Mouse (Mus musculus) heart, embryonic 13.5 days (tissue): Measurements from ENCODE around the gene Tada2b. TPM values are rescaled to one million over a fixed set of nuclear protein-coding genes. Genes with fewer than 3 reads are reported as not detected.

Source experiments
- ATAC-seq: fragments of 200-750 bp; cut with Nextera tagmentation; 2 replicates; pipeline ENCODE4 v1.8.0; 2017; ENCODE audit warnings: moderate TSS enrichment; ENCODE audit not compliant: insufficient number of reproducible peaks, low FRiP score, low TSS enrichment; ENCODE audit errors: extremely low read depth
- H3K27ac ChIP-seq: fragments of 300-500 bp; sonication (generic); replicated peaks from 2 replicates; pipeline ENCODE4 v1.5.1; 2015; ENCODE audit warnings: moderate library complexity, mild to moderate bottlenecking, inconsistent platforms
- H3K27me3 ChIP-seq: fragments of 300-500 bp; sonication (generic); replicated peaks from 2 replicates; pipeline ENCODE4 v1.6.1; 2015; ENCODE audit warnings: mild to moderate bottlenecking, inconsistent platforms
- H3K36me3 ChIP-seq: fragments of 300-500 bp; sonication (generic); 2 replicates; pipeline ENCODE4 v1.6.1; 2015; ENCODE audit warnings: mild to moderate bottlenecking, inconsistent platforms
- H3K4me1 ChIP-seq: fragments of 300-500 bp; sonication (generic); 2 replicates; pipeline ENCODE4 v1.6.1; 2015; ENCODE audit warnings: inconsistent platforms
- H3K4me2 ChIP-seq: fragments of 300-500 bp; sonication (generic); 2 replicates; pipeline ENCODE4 v1.6.1; 2015; ENCODE audit warnings: inconsistent platforms, mild to moderate bottlenecking, moderate library complexity
- H3K4me3 ChIP-seq: fragments of 300-500 bp; sonication (generic); 2 replicates; pipeline ENCODE4 v1.5.1; 2015; ENCODE audit warnings: moderate library complexity, mild to moderate bottlenecking, inconsistent platforms
- H3K9ac ChIP-seq: fragments of 300-500 bp; sonication (generic); 2 replicates; pipeline ENCODE4 v1.6.1; 2015; ENCODE audit warnings: inconsistent platforms, mild to moderate bottlenecking, moderate library complexity
- H3K9me3 ChIP-seq: fragments of 300-500 bp; sonication (generic); 2 replicates; pipeline ENCODE4 v1.6.1; 2016; ENCODE audit warnings: inconsistent platforms
- WGBS: fragments of 180-500 bp; shearing (Covaris S2); methylation state at CpG from one replicate; pipeline ENCODE4 v1.1.7; 2015; ENCODE audit warnings: mixed read lengths; 5-methylcytosine and 5-hydroxymethylcytosine counted together
- polyA plus RNA-seq: library from polyadenylated mRNA; unstranded; fragments of >200 nt; fragmentation: Nextera tagmentation; extraction: Ambion mirVana; gene quantifications from 2 replicates; pipeline ENCODE4 v1.2.1, GENCODE M21; 2015

Gene Tada2b
- polyA plus RNA-seq, 1 experiment from 2014 or later: 1.6 TPM

DNA sequence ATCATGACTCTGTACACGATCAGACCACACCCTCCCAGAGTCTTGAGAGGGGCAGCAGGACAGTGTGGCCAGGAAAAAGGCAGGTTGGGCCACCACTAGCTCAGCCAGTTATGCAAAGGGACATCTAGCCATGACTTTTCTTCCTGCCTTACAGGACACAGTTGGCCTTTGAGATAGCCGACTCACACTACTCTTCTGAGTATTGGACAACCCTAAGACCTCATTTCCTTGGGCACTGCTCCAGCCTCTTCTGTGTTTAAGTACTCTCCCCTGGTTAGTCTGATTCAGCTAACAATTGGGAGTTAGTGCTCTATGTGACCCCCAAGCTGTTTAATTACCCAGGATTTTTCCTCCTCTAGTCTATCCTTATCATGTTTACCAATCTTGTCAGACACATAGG, 4.3 kb downstream of the Tada2b start:
- no peak overlapping the region for H3K27ac ChIP-seq
- WGBS: 62% methylated on average over 2 of the region's 2 CpGs
- no peak overlapping the region for H3K9ac ChIP-seq
- ATAC-seq: no peak
- H3K36me3 ChIP-seq: peaks cover 31% of the 10 kb centered on the region
- H3K4me2 ChIP-seq: no peak overlapping the region
- no peaks in the 10 kb centered on the region for H3K9me3 ChIP-seq
- peaks cover 40% of the 10 kb centered on the region for H3K4me1 ChIP-seq
- H3K27me3 ChIP-seq: peaks cover 1% of the 10 kb centered on the region; the same call in 1 of the 2 replicates
- no peak overlapping the region for H3K4me3 ChIP-seq

GRCm38 (mm10) chr5:36478540-36479420, 5.3 kb downstream of the Tada2b start:
- Histone ChIP-seq H3K27ac (no peak overlapping the region), H3K36me3 (peaks cover 38% of the 10 kb centered on the region), H3K27me3 (no peaks in the 10 kb centered on the region), H3K4me3 (no peak overlapping the region), H3K9ac (0 out of 2 replicates have a peak overlapping the region, but pooled peaks have one; percentile 8), H3K4me2 (no peak overlapping the region), H3K9me3 (no peaks in the 10 kb centered on the region), H3K4me1 (peaks cover 38% of the 10 kb centered on the region)
- WGBS: 78% methylated on average over 6 of the region's 6 CpGs
- no peak for ATAC-seq

DNA sequence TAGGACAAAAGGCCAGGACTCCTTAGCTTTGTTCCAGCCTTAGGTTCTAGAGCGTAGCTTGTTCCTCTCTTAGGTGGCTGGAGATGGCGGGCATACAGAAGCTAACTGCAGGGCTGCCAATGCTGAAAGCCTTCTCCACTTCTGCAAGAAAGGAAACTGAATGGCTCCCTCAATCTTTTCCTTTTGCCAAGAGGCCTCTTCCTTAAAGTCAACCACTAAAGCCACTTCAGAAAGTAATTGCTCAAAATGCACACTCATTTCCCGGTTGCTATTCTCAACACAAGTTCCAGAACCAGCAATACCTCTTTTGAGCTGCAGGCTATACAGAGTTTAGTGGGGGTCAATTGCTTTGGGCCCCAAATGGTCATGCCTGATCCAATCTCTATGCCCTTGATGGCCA, 6.6 kb downstream of the Tada2b start:
- WGBS: 88% methylated on average over 3 of the region's 3 CpGs
- Histone ChIP-seq H3K27ac (no peak overlapping the region), H3K4me3 (no peak overlapping the region)

DNA sequence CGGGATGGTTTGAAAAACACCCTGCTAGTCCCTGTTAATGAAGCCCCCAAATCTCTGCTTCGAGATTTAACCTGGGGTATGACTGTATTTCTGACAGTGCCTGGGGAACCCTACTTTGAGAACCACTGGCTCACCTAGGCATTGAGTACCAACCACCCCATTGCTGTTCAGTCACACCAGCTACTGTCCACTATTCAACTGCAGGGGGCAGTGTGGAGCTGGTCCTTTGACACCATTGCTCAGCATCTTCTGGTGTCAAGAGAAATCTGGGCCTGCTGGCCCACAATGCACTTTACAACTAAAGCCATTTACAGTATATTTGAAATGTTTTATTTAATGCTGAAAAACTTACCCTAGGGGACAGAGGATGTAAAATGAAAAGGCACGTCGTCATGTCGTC, 9.8 kb downstream of the Tada2b start:
- Histone ChIP-seq H3K4me1 (peaks cover 5% of the 10 kb centered on the region), H3K9me3 (no peaks in the 10 kb centered on the region), H3K36me3 (peaks cover 68% of the 10 kb centered on the region), H3K27me3 (no peaks in the 10 kb centered on the region), H3K27ac (no peak overlapping the region), H3K4me3 (no peak overlapping the region), H3K4me2 (no peak overlapping the region), H3K9ac (no peak overlapping the region)
- ATAC-seq: no peak
- WGBS: 83% methylated on average over 5 of the region's 5 CpGs

More for the DNA sequence above, 6.6 kb downstream of the Tada2b start:
- no peaks in the 10 kb centered on the region for H3K9me3 ChIP-seq
- H3K9ac ChIP-seq: no peak overlapping the region
- no peak for ATAC-seq
- peaks cover 28% of the 10 kb centered on the region for H3K4me1 ChIP-seq
- H3K36me3 ChIP-seq: peaks cover 48% of the 10 kb centered on the region
- H3K4me2 ChIP-seq: no peak overlapping the region
- no peaks in the 10 kb centered on the region for H3K27me3 ChIP-seq

DNA sequence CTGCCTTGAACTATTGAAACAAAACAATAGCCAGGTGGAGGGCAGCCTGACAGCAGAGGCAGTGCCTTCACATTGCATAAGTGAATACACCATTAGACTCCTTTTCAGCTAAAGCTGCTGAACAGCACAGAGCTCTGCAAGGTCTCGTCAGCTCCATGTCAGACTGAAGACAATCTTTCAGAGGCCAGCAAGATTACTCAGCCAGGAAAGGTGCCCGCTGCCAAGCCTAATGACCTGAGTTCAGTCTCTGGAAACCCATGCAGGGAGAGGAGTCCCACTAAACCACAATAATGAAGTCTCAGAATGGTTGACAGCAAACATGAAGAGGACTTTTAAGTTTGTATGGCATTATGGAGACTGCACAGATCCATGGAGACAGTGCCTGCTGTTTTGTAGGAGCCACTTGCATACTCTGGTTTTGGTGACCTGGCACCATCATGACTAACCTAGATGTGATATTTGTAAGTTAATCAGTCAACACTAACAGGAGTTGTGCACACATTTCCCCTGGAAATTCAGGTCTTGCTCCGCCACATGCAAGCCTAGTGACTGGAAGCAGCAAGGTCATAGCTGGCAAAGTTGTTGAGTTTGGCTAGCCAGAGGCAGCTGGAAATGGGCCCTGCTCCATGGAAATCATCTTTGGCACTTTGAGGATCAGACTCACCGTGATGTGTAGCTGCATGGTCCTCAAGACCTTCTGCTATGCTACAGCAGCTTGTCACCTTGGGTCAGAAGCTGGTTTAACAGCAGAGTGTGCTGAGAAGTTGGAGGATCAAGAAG, 11.0 kb downstream of the Tada2b start:
- no peaks in the 10 kb centered on the region for H3K27me3 ChIP-seq
- no peak overlapping the region for H3K27ac ChIP-seq
- peaks cover 79% of the 10 kb centered on the region for H3K36me3 ChIP-seq
- no peaks in the 10 kb centered on the region for H3K9me3 ChIP-seq
- H3K4me3 ChIP-seq: no peak overlapping the region
- H3K4me2 ChIP-seq: no peak overlapping the region
- WGBS: 81% methylated on average over 4 of the region's 4 CpGs
- no peak for ATAC-seq
- H3K4me1 ChIP-seq: peaks cover 6% of the 10 kb centered on the region
- no peak overlapping the region for H3K9ac ChIP-seq

DNA sequence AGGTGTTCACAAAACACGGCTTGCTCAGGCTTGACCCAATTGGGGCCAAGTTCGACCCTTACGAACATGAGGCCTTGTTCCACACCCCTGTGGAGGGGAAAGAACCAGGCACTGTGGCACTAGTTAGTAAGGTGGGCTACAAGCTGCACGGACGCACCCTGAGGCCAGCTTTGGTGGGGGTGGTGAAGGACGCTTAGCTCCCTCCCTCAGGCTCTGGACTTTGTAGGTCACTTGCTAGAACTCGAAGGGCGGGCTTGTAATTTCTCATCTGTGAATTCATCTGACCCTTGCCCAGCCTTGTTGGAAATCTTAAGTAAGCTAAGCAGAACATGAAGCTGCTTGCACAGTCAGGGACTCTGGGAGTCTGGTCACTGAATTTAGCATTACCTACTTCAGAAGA, 12.9 kb downstream of the Tada2b start:
- no peak overlapping the region for H3K4me2 ChIP-seq
- peaks cover 80% of the 10 kb centered on the region for H3K36me3 ChIP-seq
- no peaks in the 10 kb centered on the region for H3K27me3 ChIP-seq
- H3K4me1 ChIP-seq: peaks cover 15% of the 10 kb centered on the region
- no peak for ATAC-seq
- H3K4me3 ChIP-seq: no peak overlapping the region
- H3K9me3 ChIP-seq: no peaks in the 10 kb centered on the region
- WGBS: 90% methylated on average over 8 of the region's 8 CpGs
- H3K27ac ChIP-seq: no peak overlapping the region
- no peak overlapping the region for H3K9ac ChIP-seq

- Histone ChIP-seq H3K9ac (peak overlapping the region; percentile 90), H3K9me3 (no peaks in the 10 kb centered on the region), H3K27ac (peak overlapping the region; percentile 61; the same call in 1 of the 2 replicates), H3K4me1 (peaks cover 35% of the 10 kb centered on the region), H3K27me3 (no peaks in the 10 kb centered on the region), H3K4me2 (peak overlapping the region; percentile 93), H3K36me3 (peaks cover 34% of the 10 kb centered on the region), H3K4me3 (peak overlapping the region; percentile 85)
- 22% methylated on average over 8 of the region's 8 CpGs for WGBS
- no peak for ATAC-seq
These were observed 18.2 kb downstream of the Tada2b start for GRCm38 (mm10) chr5:36465889-36466288.

- Histone ChIP-seq H3K27me3 (no peaks in the 10 kb centered on the region), H3K4me1 (peaks cover 35% of the 10 kb centered on the region), H3K9me3 (no peaks in the 10 kb centered on the region), H3K27ac (peak within 1 kb of the TSS; percentile 61), H3K4me3 (peak within 1 kb of the TSS; percentile 85), H3K36me3 (peaks cover 25% of the 10 kb centered on the region), H3K9ac (peak within 1 kb of the TSS; percentile 90), H3K4me2 (peak within 1 kb of the TSS; percentile 93)
- under 1% methylated on average over 68 of the region's 68 CpGs for WGBS
- ATAC-seq: peak; percentile 96
These were observed 19.1 kb downstream of the Tada2b start, which contains the start of gene Grpel1 for GRCm38 (mm10) chr5:36464709-36465661. Gene Grpel1, plus strand, starts transcription at chr5:36464998.

- H3K36me3 ChIP-seq: peaks cover 9% of the 10 kb centered on the region
- H3K4me3 ChIP-seq: no peak overlapping the region
- no peak for ATAC-seq
- no peaks in the 10 kb centered on the region for H3K9me3 ChIP-seq
- H3K27ac ChIP-seq: no peak overlapping the region
- H3K4me1 ChIP-seq: peaks cover 32% of the 10 kb centered on the region
- H3K4me2 ChIP-seq: no peak overlapping the region
- no peaks in the 10 kb centered on the region for H3K27me3 ChIP-seq
- 52% methylated on average over 5 of the region's 5 CpGs for WGBS
- H3K9ac ChIP-seq: no peak overlapping the region
These were observed 20.7 kb downstream of the Tada2b start for GRCm38 (mm10) chr5:36463391-36463790.

- Histone ChIP-seq H3K9me3 (no peaks in the 10 kb centered on the region), H3K4me1 (peaks cover 27% of the 10 kb centered on the region), H3K27ac (no peak overlapping the region), H3K36me3 (peaks cover 5% of the 10 kb centered on the region), H3K4me2 (no peak overlapping the region), H3K9ac (no peak overlapping the region), H3K27me3 (no peaks in the 10 kb centered on the region), H3K4me3 (no peak overlapping the region)
- 13% methylated on average over 7 of the region's 7 CpGs for WGBS
- ATAC-seq: no peak
These were observed 21.3 kb downstream of the Tada2b start for GRCm38 (mm10) chr5:36462810-36463209.
